Mouse (Mus musculus) megakaryocyte, embryonic 14.5 days (primary cell): Measurements from ENCODE around the gene Apba1.

ENCODE experiments used
- FLI1 ChIP-seq: IDR thresholded peaks from 2 replicates; pipeline ENCODE4 v1.6.1; 2012; ENCODE audit warnings: low read length, inconsistent platforms, mixed read lengths
- GATA1 ChIP-seq: IDR thresholded peaks from 3 replicates; pipeline ENCODE4 v1.6.1; 2012; ENCODE audit warnings: mixed read lengths, low read length, inconsistent platforms, borderline replicate concordance

DNA sequence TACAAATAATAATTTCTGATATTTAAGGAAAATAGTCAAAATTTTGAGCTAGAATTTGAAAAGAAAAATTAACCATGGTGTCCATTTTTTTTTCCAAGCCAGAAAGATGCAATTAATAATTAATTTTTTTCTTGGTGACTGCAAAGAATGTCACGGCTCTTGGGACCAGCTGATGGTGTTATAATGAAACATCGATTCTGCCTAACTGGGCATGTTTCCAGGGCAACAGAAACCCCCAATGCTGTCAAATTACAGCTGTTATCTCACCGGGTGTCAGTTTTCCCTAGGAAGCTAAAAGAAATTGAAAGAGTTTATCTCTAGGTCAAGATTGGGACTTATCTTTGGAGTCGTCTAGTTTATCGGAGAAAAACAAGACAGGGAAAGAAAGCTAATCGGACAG lies 225.5 kb downstream of the Apba1 start:
- TF ChIP-seq GATA1 (no peak), FLI1 (no peak)
